Mouse (Mus musculus): ENCODE measurements around the gene Tnk2.

Tnk2 gene

DNA sequence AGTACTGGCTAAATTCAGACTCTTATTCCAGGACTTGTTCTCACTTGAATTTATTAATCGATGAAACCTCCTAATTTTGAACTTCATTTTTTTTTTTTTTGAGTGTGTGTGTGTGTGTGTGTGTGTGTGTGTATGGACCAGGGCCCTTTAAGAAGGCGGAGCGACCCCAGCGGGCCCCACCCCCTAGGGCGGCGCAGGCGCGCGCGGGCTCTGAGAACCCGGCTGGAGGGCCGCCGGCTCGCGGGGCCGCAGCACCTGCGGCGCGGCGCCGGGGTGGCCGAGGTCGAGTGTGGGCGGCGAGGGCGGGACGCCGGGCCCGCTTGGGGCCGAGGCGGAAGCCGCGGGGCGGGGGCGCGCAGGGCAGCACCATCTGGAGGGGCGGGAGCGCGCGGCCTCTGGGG, at the start of gene Tnk2:
Gene Tnk2 (plus strand): TSS at position 214 of the 401 bp plus-strand sequence.
- peak; percentile 90 for DNase-seq (ENCODE audit: low spot score)

DNA sequence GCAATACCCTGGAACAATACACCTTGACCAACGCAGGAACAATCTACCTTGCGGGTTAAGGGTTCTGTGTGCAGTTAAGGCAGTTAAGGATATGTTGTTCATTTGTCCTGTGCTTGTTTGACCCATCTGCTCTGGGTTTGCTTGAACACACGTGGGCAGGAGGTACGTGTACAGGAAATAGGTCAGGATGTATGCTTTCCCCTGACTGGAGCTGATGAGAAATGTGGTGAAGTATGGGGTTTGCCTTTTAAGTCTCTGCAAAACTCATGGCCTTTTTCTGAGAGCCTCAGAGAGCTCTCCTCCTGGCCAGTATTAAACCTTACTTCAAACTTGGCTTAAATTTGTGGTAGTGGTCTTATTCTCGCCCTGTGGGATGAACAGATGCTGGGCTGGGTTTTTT, 49.8 kb upstream of the Tnk2 start:
- no peak for DNase-seq (ENCODE audit: low spot score)

DNA sequence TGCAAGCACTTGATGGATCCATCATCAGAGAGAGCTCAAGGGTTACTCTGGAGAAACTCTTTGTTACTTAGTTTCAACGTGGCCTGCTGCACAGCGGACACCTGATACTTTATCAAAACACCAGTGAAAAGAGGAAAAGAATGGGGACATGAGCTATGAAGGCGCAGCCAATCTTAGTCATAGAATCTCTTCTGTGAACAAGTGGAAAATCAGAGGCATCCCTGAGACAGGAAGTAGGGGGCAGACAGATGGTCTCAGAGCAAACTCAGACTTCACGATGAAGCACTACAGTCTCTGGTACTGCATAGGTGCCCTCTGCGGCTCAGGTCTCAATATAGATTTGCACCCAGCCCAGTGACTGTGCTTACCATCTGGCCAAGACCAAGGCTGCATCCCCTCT, 49.0 kb upstream of the Tnk2 start:
- no peak for DNase-seq (ENCODE audit: low spot score)

- no peak for DNase-seq (ENCODE audit: low spot score)
These were observed 48.4 kb upstream of the Tnk2 start for GRCm38 (mm10) chr16:32595142-32595855.

DNA sequence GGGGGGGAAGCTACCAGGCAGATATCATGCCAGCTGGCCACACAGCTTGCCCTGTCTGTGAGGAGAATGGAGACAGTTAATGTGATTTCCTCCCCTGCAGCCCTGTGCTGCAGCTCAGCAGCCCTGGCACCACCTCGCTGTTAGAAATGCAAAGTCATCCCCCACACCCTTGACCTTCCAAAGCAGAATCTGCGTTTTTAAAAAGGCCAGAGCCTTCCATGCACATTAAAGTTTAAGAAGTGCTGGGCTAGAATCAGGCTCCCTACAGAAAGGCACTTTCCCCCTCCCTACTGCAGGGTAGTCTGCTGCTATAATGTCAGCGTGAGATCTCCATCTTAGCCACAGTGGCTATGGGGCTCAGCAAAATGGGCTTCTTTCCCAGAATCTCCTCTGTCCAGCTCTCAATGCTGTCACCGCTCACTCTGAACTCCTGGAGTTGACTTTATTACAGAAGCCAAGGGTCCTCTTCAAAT, 45.7 kb upstream of the Tnk2 start:
- no peak for DNase-seq (ENCODE audit: low spot score)

DNA sequence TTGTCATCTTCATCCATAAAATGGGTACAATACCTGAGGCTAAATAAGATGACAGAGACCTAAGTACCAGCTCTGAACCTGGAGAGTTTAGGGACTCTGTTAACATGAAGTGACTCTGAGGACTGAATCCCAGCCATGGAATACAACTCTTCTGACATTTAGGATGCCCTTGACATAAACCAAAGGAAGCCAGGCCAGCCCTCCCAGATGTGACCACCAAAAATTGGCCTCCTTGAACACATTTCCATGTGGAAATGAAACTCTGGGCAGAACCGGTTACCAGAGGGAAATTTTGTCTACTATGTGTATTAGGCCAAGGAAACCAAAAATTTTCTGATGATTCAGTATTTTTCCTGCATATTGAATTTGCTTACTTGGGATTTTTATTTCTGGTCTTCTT, 44.5 kb upstream of the Tnk2 start:
- no peak for DNase-seq (ENCODE audit: low spot score)

DNA sequence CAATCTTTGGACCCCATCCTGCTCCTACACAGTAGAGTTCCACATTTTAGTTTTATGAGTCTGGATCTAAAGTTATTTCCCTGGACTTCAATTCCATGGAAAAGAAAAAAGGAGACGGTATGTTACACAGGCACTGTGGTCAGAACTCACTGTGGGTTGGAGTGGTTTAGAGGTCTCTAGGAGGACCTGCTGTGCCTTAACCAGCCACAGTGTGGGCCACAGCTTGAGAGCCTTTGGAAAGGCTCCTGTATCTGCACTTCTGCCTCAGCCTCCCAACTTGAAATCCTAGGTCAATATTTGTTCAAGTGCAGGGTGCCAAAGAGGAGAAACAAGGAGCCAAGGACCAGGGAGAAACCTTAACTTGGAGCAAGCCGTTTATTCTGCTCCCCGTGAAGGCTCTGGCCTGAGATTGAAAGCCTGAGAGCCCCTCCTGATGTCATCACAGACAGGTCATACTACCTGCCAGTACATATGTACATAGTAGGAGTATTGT, 41.4 kb upstream of the Tnk2 start:
- DNase-seq (ENCODE audit: low spot score) = no peak

DNA sequence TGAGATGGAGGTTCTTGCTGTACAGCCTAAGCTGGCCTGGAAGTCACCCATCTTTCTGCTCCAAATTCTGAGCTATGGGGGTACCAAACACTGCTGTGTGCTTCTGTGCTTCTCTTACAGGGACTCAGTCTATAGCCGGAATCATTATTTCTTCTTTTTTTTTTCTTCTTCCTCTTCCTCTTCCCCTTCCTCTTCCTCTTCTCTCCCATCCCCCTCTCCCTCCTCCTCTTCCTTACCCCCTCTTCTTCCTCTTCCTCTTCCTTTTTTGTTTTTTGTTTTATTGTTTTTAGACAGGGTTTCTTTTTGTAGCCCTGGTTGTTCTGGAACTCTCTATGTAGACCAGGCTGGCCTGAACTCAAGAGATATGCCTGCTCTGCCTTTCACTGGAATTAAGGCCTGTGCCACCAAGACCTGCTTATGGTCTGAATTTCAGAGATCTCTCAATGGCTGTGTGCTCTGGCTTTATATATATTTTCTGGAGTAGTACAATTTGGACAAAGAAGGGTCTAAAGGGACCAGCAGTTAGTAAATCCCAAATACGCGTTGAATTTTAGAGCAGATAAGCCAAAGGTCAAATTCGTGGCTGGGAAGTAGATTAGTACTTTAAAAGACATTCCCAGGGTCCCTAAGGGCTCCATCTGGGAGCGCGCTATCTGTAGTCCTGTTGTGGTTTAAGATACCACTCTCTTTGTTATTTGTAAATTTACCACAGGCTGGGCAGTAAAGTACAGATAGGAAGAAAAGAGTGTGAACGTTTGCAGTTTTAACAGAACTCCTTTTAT, 35.9 kb upstream of the Tnk2 start:
- peak; percentile 27 for DNase-seq (ENCODE audit: low spot score)

GRCm38 (mm10) chr16:32608344-32608711, 35.3 kb upstream of the Tnk2 start:
- DNase-seq (ENCODE audit: low spot score) = no peak

- DNase-seq (ENCODE audit: low spot score) = peak; percentile 99
These were observed 34.8 kb upstream of the Tnk2 start, which contains the start of gene Tfrc for GRCm38 (mm10) chr16:32608712-32609400. Gene Tfrc, plus strand, starts transcription at chr16:32608920.

DNA sequence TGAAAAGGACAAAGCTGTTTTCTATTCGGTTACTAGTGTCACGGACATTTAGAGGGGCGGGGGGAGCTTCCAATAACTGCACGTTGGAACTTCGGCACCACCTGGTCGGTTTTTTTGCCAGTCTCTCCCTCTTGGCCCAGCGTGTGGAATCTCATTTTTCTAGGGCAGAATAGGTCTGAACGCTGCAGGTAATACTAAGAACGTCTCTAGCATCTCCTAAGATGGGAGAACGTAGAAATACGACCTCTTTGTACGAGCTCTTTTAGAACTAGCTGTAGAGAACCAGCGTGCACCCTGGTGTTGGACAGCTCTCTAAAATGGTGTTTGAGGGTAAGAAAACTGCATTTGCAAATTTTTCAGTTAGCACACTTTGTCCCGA, 34.3 kb upstream of the Tnk2 start:
- DNase-seq (ENCODE audit: low spot score) = no peak

DNA sequence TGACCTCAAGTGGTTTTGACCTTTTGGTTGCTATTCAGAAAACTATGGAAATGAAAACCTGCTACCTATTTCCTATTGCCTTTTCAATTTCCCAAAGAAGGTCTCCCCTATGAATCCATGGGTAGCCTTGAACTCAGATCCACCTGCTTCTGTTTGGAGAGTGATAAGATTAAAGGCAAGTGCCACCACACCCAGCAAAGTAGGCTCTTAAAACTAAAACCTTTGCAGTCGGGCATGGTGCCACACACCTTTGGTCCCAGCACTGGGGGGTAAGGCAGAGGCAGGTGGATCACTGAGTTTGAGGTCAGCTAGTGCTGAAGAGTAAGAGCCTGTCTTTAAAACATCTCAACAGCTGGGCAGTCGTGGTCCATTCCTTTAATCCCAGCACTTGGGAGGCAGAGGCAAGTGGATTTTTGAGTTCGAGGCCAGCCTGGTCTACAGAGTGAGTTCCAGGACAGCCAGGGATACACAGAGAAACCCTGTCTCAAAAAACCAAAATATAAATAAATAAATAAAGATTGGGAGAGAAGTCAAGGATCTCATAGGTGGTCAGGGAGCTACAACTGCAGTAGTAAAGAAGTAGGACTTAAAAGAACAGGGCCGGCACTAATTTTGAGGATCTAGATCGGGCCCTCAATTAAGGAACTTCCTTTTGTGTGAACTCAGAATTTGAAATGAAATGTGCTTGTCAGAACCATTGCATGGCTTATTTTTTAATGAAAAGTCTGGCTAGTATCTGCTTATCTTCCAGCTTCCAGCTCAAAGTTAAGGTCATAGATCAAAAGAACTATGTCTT, 33.0 kb upstream of the Tnk2 start:
- no peak for DNase-seq (ENCODE audit: low spot score)

DNA sequence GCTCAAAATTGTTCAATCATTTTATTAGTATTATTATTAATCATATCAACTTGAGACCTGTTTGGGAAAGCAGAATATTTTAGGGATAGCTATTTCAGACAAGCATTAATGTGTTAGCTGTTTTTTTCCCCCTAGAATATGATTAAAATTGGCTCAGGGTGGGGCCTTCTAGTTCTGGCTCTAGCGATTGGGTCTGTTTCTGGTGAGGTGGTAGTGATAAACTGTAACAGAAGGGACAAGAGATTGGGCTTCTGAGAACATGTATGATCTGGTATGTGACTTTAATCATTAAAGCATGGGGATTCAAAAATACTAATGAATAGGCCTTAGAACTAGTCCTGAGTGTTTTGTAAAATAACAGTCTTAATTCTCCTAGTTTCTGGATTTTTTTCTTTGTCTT, 31.6 kb upstream of the Tnk2 start:
- no peak for DNase-seq (ENCODE audit: low spot score)

GRCm38 (mm10) chr16:32613269-32613834, 30.3 kb upstream of the Tnk2 start:
- no peak for DNase-seq (ENCODE audit: low spot score)

GRCm38 (mm10) chr16:32614047-32614446, 29.6 kb upstream of the Tnk2 start:
- DNase-seq (ENCODE audit: low spot score) = no peak

- DNase-seq (ENCODE audit: low spot score) = no peak
These were observed 24.7 kb upstream of the Tnk2 start for GRCm38 (mm10) chr16:32618946-32619345.

DNA sequence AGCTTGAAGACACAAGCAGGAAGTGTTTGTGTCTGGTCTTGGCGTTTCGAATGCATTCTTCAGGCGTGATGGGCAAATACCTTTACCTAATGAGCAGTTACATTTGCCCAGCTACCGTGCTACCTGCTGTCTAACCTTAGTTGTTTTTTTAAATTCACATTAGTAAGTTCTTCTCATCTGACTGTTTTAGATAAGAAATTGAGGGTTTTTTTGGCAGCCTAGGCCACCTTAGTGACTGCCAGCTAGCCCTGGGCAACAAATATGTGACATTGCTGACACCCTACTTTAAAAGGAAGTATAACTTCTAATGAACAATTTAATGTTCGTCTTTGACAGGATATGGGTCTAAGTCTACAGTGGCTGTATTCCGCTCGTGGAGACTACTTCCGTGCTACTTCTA, 15.5 kb upstream of the Tnk2 start:
- no peak for DNase-seq (ENCODE audit: low spot score)

GRCm38 (mm10) chr16:32632328-32632824, 11.3 kb upstream of the Tnk2 start:
- DNase-seq (ENCODE audit: low spot score) = no peak

DNA sequence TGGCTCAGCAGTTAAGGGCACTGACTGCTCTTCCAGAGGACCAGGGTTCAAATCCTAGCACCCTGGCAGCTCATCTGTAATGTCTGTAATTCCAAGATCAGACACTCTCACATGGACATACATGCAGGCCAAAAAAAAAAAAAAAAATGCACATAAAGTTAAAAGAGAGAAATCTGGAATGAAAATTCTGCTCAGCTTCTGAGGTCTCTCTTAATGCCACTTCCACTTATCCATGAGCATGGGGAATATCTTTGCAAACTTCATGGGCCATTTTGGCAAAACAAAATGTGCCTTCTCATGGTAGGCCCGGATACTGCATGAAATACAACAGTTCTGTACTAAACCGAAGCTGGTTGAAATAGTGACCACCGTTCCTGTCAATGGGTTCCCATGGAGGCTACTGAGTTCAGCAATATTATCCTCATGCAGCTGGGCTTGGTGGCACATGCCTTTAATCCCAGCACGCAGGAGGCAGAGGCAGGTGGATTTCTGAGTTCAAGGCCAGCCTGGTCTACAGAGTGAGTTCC, 10.1 kb upstream of the Tnk2 start:
- DNase-seq (ENCODE audit: low spot score) = no peak

DNA sequence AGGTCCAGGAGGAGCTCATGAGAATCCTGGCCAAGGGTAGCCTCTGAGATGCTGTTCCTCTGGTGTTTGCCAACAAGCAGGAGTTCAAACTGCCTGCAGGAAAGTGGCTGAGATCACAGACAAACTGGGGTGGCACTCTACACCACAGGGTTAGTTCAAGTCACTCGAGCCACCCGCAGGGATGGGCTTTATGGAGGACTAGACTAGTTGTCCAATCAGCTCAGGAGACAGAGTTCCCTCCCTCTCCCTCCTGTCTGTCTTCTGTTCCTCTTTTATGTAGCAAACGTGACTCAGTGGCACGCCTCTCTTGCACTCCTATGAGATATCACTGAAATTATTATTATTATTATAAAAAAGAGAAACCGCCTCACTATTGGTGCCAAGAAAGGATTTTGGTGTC, 9.5 kb upstream of the Tnk2 start:
- DNase-seq (ENCODE audit: low spot score) = no peak

DNA sequence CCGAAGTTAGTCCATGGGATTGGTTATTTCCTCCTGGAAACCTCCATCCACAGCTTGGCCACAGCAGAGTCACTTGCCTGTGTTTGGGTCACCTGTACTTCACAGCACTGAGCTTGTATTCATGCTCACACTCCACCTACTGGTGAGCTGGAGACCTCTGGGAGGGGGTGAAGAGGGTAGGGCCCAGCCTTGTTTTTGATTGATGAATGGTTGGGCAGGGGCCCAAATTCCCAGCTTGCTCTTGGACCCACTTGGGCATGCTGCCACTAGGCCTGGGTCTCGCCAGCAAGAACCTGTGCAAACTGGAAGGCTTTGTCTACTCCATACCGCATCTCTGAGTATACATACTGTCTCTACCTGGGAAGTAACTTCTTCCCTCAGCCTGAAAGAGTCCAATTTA, 8.4 kb upstream of the Tnk2 start:
- DNase-seq (ENCODE audit: low spot score) = no peak

All from embryo, embryonic 10.5 days (tissue).